17 mouse cellular contexts compared by ENCODE assay signal in the genomic region with DNA sequence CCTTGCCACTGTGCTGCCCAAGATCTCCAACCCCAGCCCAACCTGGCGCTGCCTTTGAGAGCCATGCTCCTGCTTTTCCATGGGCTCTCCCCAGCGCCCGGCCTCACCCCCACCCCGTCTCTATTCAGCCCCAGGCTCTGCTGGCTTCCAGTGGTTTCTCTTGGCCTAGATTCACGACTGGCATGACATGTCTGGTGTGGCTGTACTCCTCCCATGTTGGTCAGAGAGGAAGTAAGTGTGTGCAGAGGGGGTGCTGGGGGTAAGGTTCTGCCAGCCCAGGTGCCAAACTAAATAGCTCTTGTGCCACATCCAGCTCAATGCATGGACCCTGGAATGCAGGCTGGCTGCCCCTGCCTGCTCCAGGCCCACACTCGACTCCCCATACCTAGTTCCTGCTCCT. TPM values are rescaled to one million over a fixed set of nuclear protein-coding genes. Genes with fewer than 3 reads are reported as not detected.
"Had no signal": no experiment of that assay in that cellular context is flagged by ENCODE, and none has a peak within 500 bp of the region (broad histone marks: within the 10 kb centered on the region; RNA-seq: fewer than 3 reads in every experiment).

No protein-coding gene starts in this region.

- H3K9ac ChIP-seq: liver, embryonic 14.5 days; lung, embryonic 14.5 days; midbrain, embryonic 12.5 days; neural tube, embryonic 12.5 days; stomach, embryonic 15.5 days had no signal

- H3K36me3 ChIP-seq: midbrain, embryonic 12.5 days; neural tube, embryonic 12.5 days; stomach, embryonic 15.5 days had no signal

- DNase-seq: lung, embryonic 14.5 days; lung, postnatal 10 days; lung, postnatal 4 days; midbrain, embryonic 14.5 days; right cerebral cortex, postnatal 14 days; thymus, adult 18-20 months; thymus, postnatal 14 days; thymus, postnatal 36 days had no signal

- H3K4me2 ChIP-seq: lung, embryonic 14.5 days; midbrain, embryonic 12.5 days; neural tube, embryonic 12.5 days; stomach, embryonic 15.5 days had no signal

- H3K9me3 ChIP-seq: midbrain, embryonic 12.5 days; neural tube, embryonic 12.5 days; stomach, embryonic 15.5 days had no signal

- H3K4me3 ChIP-seq: megakaryocyte, embryonic 14.5 days; midbrain, embryonic 12.5 days; neural tube, embryonic 12.5 days; stomach, embryonic 15.5 days had no signal

- H3K27ac ChIP-seq: liver, embryonic 14.5 days; midbrain, embryonic 12.5 days; neural tube, embryonic 12.5 days; stomach, embryonic 15.5 days; stomach, postnatal 0 days had no signal

- H3K27me3 ChIP-seq: midbrain, embryonic 12.5 days; neural tube, embryonic 12.5 days; stomach, embryonic 15.5 days had no signal

- H3K4me1 ChIP-seq: megakaryocyte, embryonic 14.5 days; midbrain, embryonic 12.5 days; stomach, embryonic 15.5 days had no signal

- ATAC-seq: midbrain, embryonic 16.5 days had no signal

RNA-seq across cellular contexts. Expression of gene Lgr6, which starts 44.9 kb away (rescaled TPM):
- total RNA-seq: monocyte, adult 5-6 weeks; neutrophil, adult 5-6 weeks had no signal
